Mouse (Mus musculus): ENCODE measurements around the gene Tnip1. TPM values are rescaled to one million over a fixed set of nuclear protein-coding genes. Genes with fewer than 3 reads are reported as not detected.
"Not testable (repeated sequence)": the region's sequence is repeated elsewhere in the genome, so short reads cannot be mapped to it uniquely, and the experiment has no call there.

Gene Tnip1
- polyA plus RNA-seq, 1 experiment from 2014 or later, result 13.2 TPM

GRCm38 (mm10) chr11:54961921-54962320, 796 bp downstream of the Tnip1 start:
- DNase-seq (ENCODE audit: low spot score), result no peak
- no peak overlapping the region for H3K4me3 ChIP-seq (ENCODE audit: low read depth, low read length)
- 79% methylated on average over 3 of the region's 3 CpGs for WGBS
- no peak overlapping the region for H3K27ac ChIP-seq (ENCODE audit: low read depth, low read length)
- no peaks in the 10 kb centered on the region for H3K4me1 ChIP-seq (ENCODE audit: control insufficient read depth, insufficient read depth, low read length)
- no peaks in the 10 kb centered on the region for H3K36me3 ChIP-seq (ENCODE audit: control insufficient read depth, insufficient read depth, low read length)
- no peak for ATAC-seq (ENCODE audit: insufficient read depth, low FRiP score, low TSS enrichment)
- H3K9ac ChIP-seq (ENCODE audit: low read length), result no peak overlapping the region
- H3K9me3 ChIP-seq (ENCODE audit: control insufficient read depth, low read length), result no peaks in the 10 kb centered on the region
- no peak overlapping the region for H3K4me2 ChIP-seq (ENCODE audit: low read depth)
- no peaks in the 10 kb centered on the region for H3K27me3 ChIP-seq (ENCODE audit: control insufficient read depth, insufficient read depth, low read length)

- no peak for ATAC-seq (ENCODE audit: insufficient read depth, low FRiP score, low TSS enrichment)
- Histone ChIP-seq H3K9me3 (ENCODE audit: control insufficient read depth, low read length) (no peaks in the 10 kb centered on the region), H3K27ac (ENCODE audit: low read depth, low read length) (no peak overlapping the region), H3K36me3 (ENCODE audit: control insufficient read depth, insufficient read depth, low read length) (no peaks in the 10 kb centered on the region), H3K4me3 (ENCODE audit: low read depth, low read length) (no peak overlapping the region), H3K9ac (ENCODE audit: low read length) (no peak overlapping the region), H3K27me3 (ENCODE audit: control insufficient read depth, insufficient read depth, low read length) (no peaks in the 10 kb centered on the region), H3K4me2 (ENCODE audit: low read depth) (no peak overlapping the region), H3K4me1 (ENCODE audit: control insufficient read depth, insufficient read depth, low read length) (no peaks in the 10 kb centered on the region)
- 68% methylated on average over 6 of the region's 6 CpGs for WGBS
- no peak for DNase-seq (ENCODE audit: low spot score)
Observed at GRCm38 (mm10) chr11:54961164-54961850, 1.4 kb downstream of the Tnip1 start.

GRCm38 (mm10) chr11:54960251-54960650, 2.5 kb downstream of the Tnip1 start:
- no peaks in the 10 kb centered on the region for H3K9me3 ChIP-seq (ENCODE audit: control insufficient read depth, low read length)
- H3K4me2 ChIP-seq (ENCODE audit: low read depth), result no peak overlapping the region
- ATAC-seq (ENCODE audit: insufficient read depth, low FRiP score, low TSS enrichment) (no peak), DNase-seq (ENCODE audit: low spot score) (no peak)
- no peak overlapping the region for H3K27ac ChIP-seq (ENCODE audit: low read depth, low read length)
- H3K4me3 ChIP-seq (ENCODE audit: low read depth, low read length), result no peak overlapping the region
- H3K4me1 ChIP-seq (ENCODE audit: control insufficient read depth, insufficient read depth, low read length), result no peaks in the 10 kb centered on the region
- no peaks in the 10 kb centered on the region for H3K36me3 ChIP-seq (ENCODE audit: control insufficient read depth, insufficient read depth, low read length)
- 91% methylated on average over 6 of the region's 6 CpGs for WGBS
- no peaks in the 10 kb centered on the region for H3K27me3 ChIP-seq (ENCODE audit: control insufficient read depth, insufficient read depth, low read length)
- no peak overlapping the region for H3K9ac ChIP-seq (ENCODE audit: low read length)

- Histone ChIP-seq H3K36me3 (ENCODE audit: control insufficient read depth, insufficient read depth, low read length) (no peaks in the 10 kb centered on the region), H3K4me1 (ENCODE audit: control insufficient read depth, insufficient read depth, low read length) (peaks cover 5% of the 10 kb centered on the region; the same call in 1 of the 2 replicates), H3K27ac (ENCODE audit: low read depth, low read length) (no peak overlapping the region), H3K4me3 (ENCODE audit: low read depth, low read length) (no peak overlapping the region), H3K27me3 (ENCODE audit: control insufficient read depth, insufficient read depth, low read length) (no peaks in the 10 kb centered on the region), H3K9ac (ENCODE audit: low read length) (no peak overlapping the region), H3K4me2 (ENCODE audit: low read depth) (no peak overlapping the region), H3K9me3 (ENCODE audit: control insufficient read depth, low read length) (no peaks in the 10 kb centered on the region)
- no peak for ATAC-seq (ENCODE audit: insufficient read depth, low FRiP score, low TSS enrichment)
- WGBS, result 52% methylated on average over 3 of the region's 3 CpGs
- DNase-seq (ENCODE audit: low spot score), result no peak
Observed at GRCm38 (mm10) chr11:54958571-54959073, 4.1 kb downstream of the Tnip1 start.

GRCm38 (mm10) chr11:54957708-54958107, 5.0 kb downstream of the Tnip1 start:
- not testable (repeated sequence) for H3K4me2 ChIP-seq (ENCODE audit: low read depth); H3K36me3 ChIP-seq (ENCODE audit: control insufficient read depth, insufficient read depth, low read length); H3K4me3 ChIP-seq (ENCODE audit: low read depth, low read length); H3K27me3 ChIP-seq (ENCODE audit: control insufficient read depth, insufficient read depth, low read length); H3K9me3 ChIP-seq (ENCODE audit: control insufficient read depth, low read length); ATAC-seq (ENCODE audit: insufficient read depth, low FRiP score, low TSS enrichment); DNase-seq (ENCODE audit: low spot score); H3K9ac ChIP-seq (ENCODE audit: low read length); H3K27ac ChIP-seq (ENCODE audit: low read depth, low read length); H3K4me1 ChIP-seq (ENCODE audit: control insufficient read depth, insufficient read depth, low read length)
- whole genome bisulfite sequencing, result 89% methylated on average over 3 of the region's 3 CpGs

- H3K9ac ChIP-seq (ENCODE audit: low read length), result no peak overlapping the region
- DNase-seq (ENCODE audit: low spot score) (no peak), ATAC-seq (ENCODE audit: insufficient read depth, low FRiP score, low TSS enrichment) (no peak)
- H3K27me3 ChIP-seq (ENCODE audit: control insufficient read depth, insufficient read depth, low read length), result peaks cover 6% of the 10 kb centered on the region; the same call in 1 of the 2 replicates
- H3K9me3 ChIP-seq (ENCODE audit: control insufficient read depth, low read length), result no peaks in the 10 kb centered on the region
- no peak overlapping the region for H3K27ac ChIP-seq (ENCODE audit: low read depth, low read length)
- H3K36me3 ChIP-seq (ENCODE audit: control insufficient read depth, insufficient read depth, low read length), result no peaks in the 10 kb centered on the region
- no peak overlapping the region for H3K4me3 ChIP-seq (ENCODE audit: low read depth, low read length)
- peaks cover 5% of the 10 kb centered on the region; the same call in 1 of the 2 replicates for H3K4me1 ChIP-seq (ENCODE audit: control insufficient read depth, insufficient read depth, low read length)
- no peak overlapping the region for H3K4me2 ChIP-seq (ENCODE audit: low read depth)
- 66% methylated on average over 7 of the region's 7 CpGs for WGBS
Observed at GRCm38 (mm10) chr11:54956912-54957311, 5.8 kb downstream of the Tnip1 start.

GRCm38 (mm10) chr11:54955735-54956480, 6.8 kb downstream of the Tnip1 start:
- WGBS, result under 1% methylated on average over 59 of the region's 59 CpGs
- peak; percentile 90 for ATAC-seq (ENCODE audit: insufficient read depth, low FRiP score, low TSS enrichment)
- Histone ChIP-seq H3K4me1 (ENCODE audit: control insufficient read depth, insufficient read depth, low read length) (peaks cover 5% of the 10 kb centered on the region; the same call in 1 of the 2 replicates), H3K27ac (ENCODE audit: low read depth, low read length) (peak overlapping the region; percentile 67; the same call in 1 of the 2 replicates), H3K4me3 (ENCODE audit: low read depth, low read length) (peak overlapping the region; percentile 64), H3K27me3 (ENCODE audit: control insufficient read depth, insufficient read depth, low read length) (peaks cover 9% of the 10 kb centered on the region; the same call in 1 of the 2 replicates), H3K36me3 (ENCODE audit: control insufficient read depth, insufficient read depth, low read length) (no peaks in the 10 kb centered on the region), H3K9ac (ENCODE audit: low read length) (peak overlapping the region; percentile 66), H3K4me2 (ENCODE audit: low read depth) (peak overlapping the region; percentile 36), H3K9me3 (ENCODE audit: control insufficient read depth, low read length) (no peaks in the 10 kb centered on the region)
- peak; percentile 96 for DNase-seq (ENCODE audit: low spot score)

GRCm38 (mm10) chr11:54955400-54955734, 7.3 kb downstream of the Tnip1 start:
- Histone ChIP-seq H3K9ac (ENCODE audit: low read length) (peak overlapping the region; percentile 66), H3K4me2 (ENCODE audit: low read depth) (peak overlapping the region; percentile 36), H3K4me3 (ENCODE audit: low read depth, low read length) (peak overlapping the region; percentile 64)
- not testable (repeated sequence) for H3K27me3 ChIP-seq (ENCODE audit: control insufficient read depth, insufficient read depth, low read length); H3K27ac ChIP-seq (ENCODE audit: low read depth, low read length); H3K9me3 ChIP-seq (ENCODE audit: control insufficient read depth, low read length); H3K4me1 ChIP-seq (ENCODE audit: control insufficient read depth, insufficient read depth, low read length); ATAC-seq (ENCODE audit: insufficient read depth, low FRiP score, low TSS enrichment); H3K36me3 ChIP-seq (ENCODE audit: control insufficient read depth, insufficient read depth, low read length); DNase-seq (ENCODE audit: low spot score)
- WGBS, result 46% methylated on average over 10 of the region's 10 CpGs

All from neural tube, embryonic 11.5 days (tissue).